Mouse (Mus musculus): ENCODE results near the gene Cnnm3. TPM values are rescaled to one million over a fixed set of nuclear protein-coding genes. Genes with fewer than 3 reads are reported as not detected.

The Cnnm3 gene
- polyA plus RNA-seq, 1 experiment, result 13.0 TPM

- WGBS, result 86% methylated on average over 2 of the region's 2 CpGs
- TF ChIP-seq POLR2A (IDR thresholded peaks at IDR 0.05; ENCODE audit: low read depth, low read length) (no peak), CTCF (IDR thresholded peaks at IDR 0.05; ENCODE audit: extremely low read depth, insufficient read length, insufficient replicate concordance, low read depth, low read length) (no peak)
- Histone ChIP-seq H3K27me3 (ENCODE audit: control insufficient read depth, insufficient read depth, low read length) (no peaks in the 10 kb centered on the region), H3K4me1 (ENCODE audit: control insufficient read depth, insufficient read depth, insufficient read length, low read length) (peaks cover 15% of the 10 kb centered on the region), H3K4me3 (ENCODE audit: low read depth, low read length) (no peak overlapping the region), H3K27ac (ENCODE audit: insufficient read depth, low read depth, low read length) (no peak overlapping the region), H3K36me3 (ENCODE audit: control insufficient read depth, insufficient read depth, low read length) (peaks cover 35% of the 10 kb centered on the region)
These were observed 14.4 kb upstream of the Cnnm3 start for GRCm38 (mm10) chr1:36497312-36497711.

- H3K36me3 ChIP-seq (ENCODE audit: control insufficient read depth, insufficient read depth, low read length), result peaks cover 62% of the 10 kb centered on the region
- no peaks in the 10 kb centered on the region for H3K27me3 ChIP-seq (ENCODE audit: control insufficient read depth, insufficient read depth, low read length)
- peak; percentile 83; the same call in 1 of the 2 replicates for TF ChIP-seq CTCF (IDR thresholded peaks at IDR 0.05; ENCODE audit: extremely low read depth, insufficient read length, insufficient replicate concordance, low read depth, low read length)
- no peak for TF ChIP-seq POLR2A (IDR thresholded peaks at IDR 0.05; ENCODE audit: low read depth, low read length)
- H3K4me3 ChIP-seq (ENCODE audit: low read depth, low read length), result no peak overlapping the region
- no peak overlapping the region for H3K27ac ChIP-seq (ENCODE audit: insufficient read depth, low read depth, low read length)
- no peaks in the 10 kb centered on the region for H3K4me1 ChIP-seq (ENCODE audit: control insufficient read depth, insufficient read depth, insufficient read length, low read length)
- WGBS, result 3% methylated on average over 3 of the region's 3 CpGs
These were observed 10.4 kb upstream of the Cnnm3 start for GRCm38 (mm10) chr1:36501261-36501660.

- peaks cover 36% of the 10 kb centered on the region for H3K36me3 ChIP-seq (ENCODE audit: control insufficient read depth, insufficient read depth, low read length)
- 48% methylated on average over 5 of the region's 5 CpGs for WGBS
- H3K27me3 ChIP-seq (ENCODE audit: control insufficient read depth, insufficient read depth, low read length), result no peaks in the 10 kb centered on the region
- H3K27ac ChIP-seq (ENCODE audit: insufficient read depth, low read depth, low read length), result no peak overlapping the region
- no peak overlapping the region for H3K4me3 ChIP-seq (ENCODE audit: low read depth, low read length)
- peaks cover 6% of the 10 kb centered on the region for H3K4me1 ChIP-seq (ENCODE audit: control insufficient read depth, insufficient read depth, insufficient read length, low read length)
- TF ChIP-seq POLR2A (IDR thresholded peaks at IDR 0.05; ENCODE audit: low read depth, low read length) (no peak), CTCF (IDR thresholded peaks at IDR 0.05; ENCODE audit: extremely low read depth, insufficient read length, insufficient replicate concordance, low read depth, low read length) (no peak)
These were observed 3.4 kb upstream of the Cnnm3 start for GRCm38 (mm10) chr1:36508238-36508637.

GRCm38 (mm10) chr1:36512089-36512965 is 660 bp downstream of the Cnnm3 start:
- H3K4me1 ChIP-seq (ENCODE audit: control insufficient read depth, insufficient read depth, insufficient read length, low read length), result peaks cover 6% of the 10 kb centered on the region
- no peaks in the 10 kb centered on the region for H3K27me3 ChIP-seq (ENCODE audit: control insufficient read depth, insufficient read depth, low read length)
- H3K36me3 ChIP-seq (ENCODE audit: control insufficient read depth, insufficient read depth, low read length), result peaks cover 10% of the 10 kb centered on the region
- TF ChIP-seq POLR2A (IDR thresholded peaks at IDR 0.05; ENCODE audit: low read depth, low read length), result no peak
- no peak for TF ChIP-seq CTCF (IDR thresholded peaks at IDR 0.05; ENCODE audit: extremely low read depth, insufficient read length, insufficient replicate concordance, low read depth, low read length)
- H3K27ac ChIP-seq (ENCODE audit: insufficient read depth, low read depth, low read length), result peak overlapping the region; percentile 71
- peak overlapping the region; percentile 85 for H3K4me3 ChIP-seq (ENCODE audit: low read depth, low read length)
- 7% methylated on average over 126 of the region's 126 CpGs for WGBS

GRCm38 (mm10) chr1:36512966-36513280 is 1.3 kb downstream of the Cnnm3 start:
- TF ChIP-seq CTCF (IDR thresholded peaks at IDR 0.05; ENCODE audit: extremely low read depth, insufficient read length, insufficient replicate concordance, low read depth, low read length) (no peak), POLR2A (IDR thresholded peaks at IDR 0.05; ENCODE audit: low read depth, low read length) (no peak)
- Histone ChIP-seq H3K27ac (ENCODE audit: insufficient read depth, low read depth, low read length) (no peak overlapping the region), H3K4me1 (ENCODE audit: control insufficient read depth, insufficient read depth, insufficient read length, low read length) (peaks cover 4% of the 10 kb centered on the region), H3K36me3 (ENCODE audit: control insufficient read depth, insufficient read depth, low read length) (0 out of 2 replicates have a peak, but pooled peaks cover 4% of the 10 kb centered on the region), H3K27me3 (ENCODE audit: control insufficient read depth, insufficient read depth, low read length) (no peaks in the 10 kb centered on the region), H3K4me3 (ENCODE audit: low read depth, low read length) (peak overlapping the region; percentile 85)
- WGBS, result 4% methylated on average over 16 of the region's 16 CpGs

GRCm38 (mm10) chr1:36513310-36513709 is 1.6 kb downstream of the Cnnm3 start:
- TF ChIP-seq POLR2A (IDR thresholded peaks at IDR 0.05; ENCODE audit: low read depth, low read length), result no peak
- no peak for TF ChIP-seq CTCF (IDR thresholded peaks at IDR 0.05; ENCODE audit: extremely low read depth, insufficient read length, insufficient replicate concordance, low read depth, low read length)
- Histone ChIP-seq H3K27me3 (ENCODE audit: control insufficient read depth, insufficient read depth, low read length) (no peaks in the 10 kb centered on the region), H3K27ac (ENCODE audit: insufficient read depth, low read depth, low read length) (no peak overlapping the region), H3K4me3 (ENCODE audit: low read depth, low read length) (no peak overlapping the region), H3K4me1 (ENCODE audit: control insufficient read depth, insufficient read depth, insufficient read length, low read length) (peaks cover 3% of the 10 kb centered on the region; the same call in 1 of the 2 replicates), H3K36me3 (ENCODE audit: control insufficient read depth, insufficient read depth, low read length) (0 out of 2 replicates have a peak, but pooled peaks cover 4% of the 10 kb centered on the region)
- 5% methylated on average over 1 of the region's 1 CpGs for WGBS

- TF ChIP-seq POLR2A (IDR thresholded peaks at IDR 0.05; ENCODE audit: low read depth, low read length) (no peak), CTCF (IDR thresholded peaks at IDR 0.05; ENCODE audit: extremely low read depth, insufficient read length, insufficient replicate concordance, low read depth, low read length) (peak; percentile 47; the same call in 1 of the 2 replicates)
- peaks cover 6% of the 10 kb centered on the region; the same call in 1 of the 2 replicates for H3K36me3 ChIP-seq (ENCODE audit: control insufficient read depth, insufficient read depth, low read length)
- no peak overlapping the region for H3K27ac ChIP-seq (ENCODE audit: insufficient read depth, low read depth, low read length)
- no peaks in the 10 kb centered on the region for H3K27me3 ChIP-seq (ENCODE audit: control insufficient read depth, insufficient read depth, low read length)
- H3K4me1 ChIP-seq (ENCODE audit: control insufficient read depth, insufficient read depth, insufficient read length, low read length), result peaks cover 3% of the 10 kb centered on the region; the same call in 1 of the 2 replicates
- H3K4me3 ChIP-seq (ENCODE audit: low read depth, low read length), result no peak overlapping the region
- WGBS, result 77% methylated on average over 2 of the region's 2 CpGs
These were observed 2.1 kb downstream of the Cnnm3 start for GRCm38 (mm10) chr1:36513718-36514117.

Measured in small intestine, adult 2 months (tissue).